Mouse (Mus musculus): ENCODE data around the gene Cxcr1.
"Not testable (repeated sequence)": the region's sequence is repeated elsewhere in the genome, so short reads cannot be mapped to it uniquely, and the experiment has no call there.

The Cxcr1 gene

GRCm38 (mm10) chr1:74167136-74167535, 27.3 kb downstream of the Cxcr1 start:
- CTCF ChIA-PET, result interaction anchor here in 2 of 4 experiments (0.6 to 0.7 kb wide), 2 partner anchors 28 to 869 kb away, joined by 4 to 10 read pairs; no protein-coding TSS in a partner anchor
- POLR2A ChIA-PET, result no interaction called here

DNA sequence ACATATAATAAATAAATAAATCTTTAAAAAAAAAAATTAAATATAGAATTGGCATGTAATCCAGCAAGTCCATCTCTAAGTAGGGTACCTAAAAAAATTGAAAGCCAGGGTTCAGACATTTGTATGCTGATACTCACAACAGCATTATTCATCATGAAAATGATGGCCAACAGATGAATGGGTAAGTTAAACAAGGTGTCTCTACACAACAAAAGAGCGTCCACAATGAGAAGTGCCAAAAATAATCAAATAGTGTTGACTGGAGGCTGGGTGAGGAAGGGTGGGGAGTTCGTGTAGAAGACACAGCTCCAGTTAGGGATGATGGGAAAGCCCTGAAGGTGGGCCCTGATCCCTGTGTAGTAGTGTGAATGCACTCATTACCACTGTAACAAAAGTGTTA, 34.4 kb downstream of the Cxcr1 start:
- POLR2A ChIA-PET, result no interaction called here
- CTCF ChIA-PET, result interaction anchor here in 1 of 4 experiments (0.8 kb wide), 1 partner anchor 36 kb away, joined by 3 read pairs; no protein-coding TSS in a partner anchor

DNA sequence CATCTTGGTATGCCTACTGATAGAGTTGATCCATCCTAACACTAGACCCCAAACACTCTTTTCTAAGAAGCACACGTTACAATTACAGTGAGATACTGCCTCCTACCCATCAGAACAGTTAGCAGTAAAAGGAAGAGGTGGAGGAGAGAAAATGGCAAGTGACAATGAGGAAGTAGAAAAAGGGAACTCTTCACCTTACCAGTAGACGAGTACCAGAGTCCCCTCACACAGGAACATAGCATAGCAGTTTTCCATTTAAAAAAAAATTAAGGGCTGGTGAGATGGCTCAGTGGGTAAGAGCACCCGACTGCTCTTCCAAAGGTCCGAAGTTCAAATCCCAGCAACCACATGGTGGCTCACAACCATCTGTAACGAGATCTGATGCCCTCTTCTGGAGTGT, 34.8 kb downstream of the Cxcr1 start:
- CTCF ChIA-PET, result not testable (repeated sequence)

DNA sequence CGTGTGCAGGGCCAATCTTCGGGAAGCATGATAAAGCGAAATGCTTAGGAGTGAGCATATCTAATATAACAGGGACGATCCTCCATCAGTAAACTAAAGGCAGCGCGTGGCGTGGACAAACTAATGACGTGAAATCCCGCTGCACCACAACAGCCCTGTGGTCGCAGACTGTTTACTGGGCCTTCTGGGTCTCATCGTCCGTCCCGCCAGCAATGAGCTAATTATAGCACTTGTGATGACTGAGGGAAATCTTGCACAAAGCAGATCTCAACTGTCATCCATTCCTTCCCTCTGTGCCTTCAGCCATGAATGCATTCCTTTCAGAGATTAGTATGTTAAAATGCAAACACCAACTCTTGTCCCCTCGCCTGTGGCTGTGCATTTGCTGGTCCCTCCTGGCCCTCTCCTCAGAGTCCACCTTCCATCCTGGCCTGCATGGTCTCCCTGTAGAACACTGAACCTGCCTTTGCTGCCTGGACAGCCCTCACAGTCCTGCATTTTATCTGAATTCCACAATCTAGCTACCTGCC, 38.0 kb downstream of the Cxcr1 start:
- ChIA-PET CTCF (interaction anchor here in 2 of 4 experiments (1.1 to 1.6 kb wide), 3 partner anchors 17 to 27 kb away, joined by 3 to 5 read pairs (median 3); no protein-coding TSS in a partner anchor), POLR2A (interaction anchor here in 2 of 4 experiments (0.6 to 1.3 kb wide), 3 partner anchors 12 to 1113 kb away, joined by 3 to 4 read pairs (median 4); no protein-coding TSS in a partner anchor)

More for the DNA sequence above, 34.8 kb downstream of the Cxcr1 start:
- POLR2A ChIA-PET, result not testable (repeated sequence)

- POLR2A ChIA-PET, result no interaction called here
- CTCF ChIA-PET, result interaction anchor here in 2 of 4 experiments (1.1 to 1.4 kb wide), 2 partner anchors 16 to 72 kb away, joined by 3 to 4 read pairs; no protein-coding TSS in a partner anchor
Observed at GRCm38 (mm10) chr1:74155435-74156012, 38.9 kb downstream of the Cxcr1 start.

GRCm38 (mm10) chr1:74153461-74154184, 40.8 kb downstream of the Cxcr1 start, which contains the start of gene Cxcr2:
Cxcr2 (plus strand) TSS chr1:74153989.
- CTCF ChIA-PET, result interaction anchor here in 3 of 4 experiments (0.8 to 1.9 kb wide), 3 partner anchors 14 kb away, joined by 3 to 5 read pairs (median 3); no protein-coding TSS in a partner anchor
- POLR2A ChIA-PET, result no interaction called here

DNA sequence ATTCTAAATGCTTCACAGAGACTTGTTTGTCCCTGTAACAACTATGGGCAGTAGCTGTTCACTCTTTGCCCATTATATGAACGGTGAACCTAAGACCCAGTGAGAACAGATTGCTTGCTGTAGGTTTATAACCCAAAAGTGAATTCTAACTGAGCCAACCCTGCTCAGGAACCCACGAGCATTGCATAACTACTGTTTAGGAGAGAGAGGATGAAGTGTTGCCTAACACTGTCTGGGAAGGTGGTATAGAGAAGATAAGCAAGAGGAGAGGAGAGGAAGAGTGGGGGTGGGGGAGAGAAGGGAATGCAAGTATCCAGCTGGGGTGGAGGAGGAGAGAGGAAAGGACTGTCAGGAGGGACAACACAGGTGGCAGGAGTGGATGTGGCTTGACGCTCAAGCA, 43.3 kb downstream of the Cxcr1 start:
- ChIA-PET CTCF (interaction anchor here in 1 of 4 experiments (1.9 kb wide), 1 partner anchor 12 kb away, joined by 8 read pairs; no protein-coding TSS in a partner anchor), POLR2A (no interaction called here)

GRCm38 (mm10) chr1:74150101-74150500, 44.3 kb downstream of the Cxcr1 start:
- CTCF ChIA-PET, result interaction anchor here in 3 of 4 experiments (0.6 to 1.9 kb wide), 3 partner anchors 11 to 284 kb away, joined by 3 to 8 read pairs (median 3); no protein-coding TSS in a partner anchor
- POLR2A ChIA-PET, result interaction anchor here in 1 of 4 experiments (0.6 to 0.8 kb wide), 2 partner anchors 26 to 108 kb away, joined by 3 to 5 read pairs; no protein-coding TSS in a partner anchor

- CTCF ChIA-PET, result interaction anchor here in 2 of 4 experiments (1.5 to 1.9 kb wide), 2 partner anchors 10 kb away, joined by 3 to 8 read pairs; no protein-coding TSS in a partner anchor
- POLR2A ChIA-PET, result interaction anchor here in 1 of 4 experiments (0.8 kb wide), 1 partner anchor 107 kb away, joined by 5 read pairs; no protein-coding TSS in a partner anchor
Observed at GRCm38 (mm10) chr1:74149106-74149885, 45.1 kb downstream of the Cxcr1 start.
